Mouse (Mus musculus) G1E (cell line): ENCODE measurements at regions not wholly inside any gene's neighbourhood (a gene's known extent, or its start where the extent isn't known, plus 50 kb on each side); places are given as distances from the start of the nearest gene placed in this dataset.

ENCODE experiments used
- CTCF ChIP-seq: IDR thresholded peaks from 2 replicates; pipeline ENCODE4 v1.5.1; 2012; ENCODE audit warnings: low read depth, low read length, inconsistent platforms, mixed read lengths
- GATA1 ChIP-seq: IDR thresholded peaks from 2 replicates; pipeline ENCODE4 v1.6.1; 2012; ENCODE audit warnings: borderline replicate concordance, low read length, inconsistent platforms, mixed read lengths
- TAL1 ChIP-seq: conservative IDR thresholded peaks from 2 replicates; pipeline ENCODE4 v1.6.1; 2012; ENCODE audit warnings: low read depth, low read length, inconsistent platforms, mixed read lengths

GRCm38 (mm10) chr7:64035025-64035606 is 96.4 kb upstream of the Klf13 start:
- TF ChIP-seq CTCF = no peak
- no peak for TF ChIP-seq GATA1
- no peak for TF ChIP-seq TAL1
